Mouse (Mus musculus): Measurements from ENCODE around the gene C1qtnf4. TPM values are rescaled to one million over a fixed set of nuclear protein-coding genes. Genes with fewer than 3 reads are reported as not detected.

Gene C1qtnf4
- total and polyA plus RNA-seq, 3 experiments: not detected

DNA sequence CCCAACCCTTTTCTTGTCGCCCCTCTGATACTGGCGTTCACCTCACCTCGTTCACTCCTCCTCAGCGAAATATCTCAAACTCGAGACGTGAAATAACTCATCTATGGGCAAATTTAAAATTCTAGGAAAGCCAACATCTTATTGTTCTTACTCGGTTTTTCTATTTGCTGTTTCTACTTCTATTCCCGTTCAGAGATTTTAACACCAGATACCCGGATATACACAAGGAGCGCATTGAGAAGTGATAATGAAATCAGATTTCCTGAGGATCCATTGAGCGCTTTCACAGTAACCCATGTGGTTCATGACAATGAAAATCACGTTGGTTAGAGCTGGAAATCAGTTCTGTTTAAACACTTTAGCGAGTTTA, 38.0 kb upstream of the C1qtnf4 start:
- TF ChIP-seq MYC (IDR thresholded peaks at IDR 0.05; ENCODE audit: low read depth, low read length): no peak
- TF ChIP-seq RCOR1 (IDR thresholded peaks at IDR 0.05; ENCODE audit: low read depth, low read length): peak; percentile 42; the same call in 1 of the 2 replicates
- no peak for TF ChIP-seq POLR2A (IDR thresholded peaks at IDR 0.05; ENCODE audit: control insufficient read depth in 1 of 2, insufficient read depth in 1 of 2, low read depth in 1 of 2, low read length in 2 of 2, poor library complexity in 1 of 2)
- TF ChIP-seq GATA1 (IDR thresholded peaks at IDR 0.05; ENCODE audit: low read depth, low read length): peak; percentile 51; the same call in 1 of the 2 replicates
- Histone ChIP-seq H3K9ac (ENCODE audit: control insufficient read depth, low read depth, low read length, poor library complexity, severe bottlenecking) (peak overlapping the region; percentile 86), H3K4me1 (ENCODE audit: control insufficient read depth in 1 of 2, insufficient read depth in 2 of 2, low read length in 2 of 2) (peaks cover 2 to 9% of the 10 kb centered on the region in 2 experiments), H3K9me3 (replicated peaks; ENCODE audit: insufficient read depth, low read length) (no peaks in the 10 kb centered on the region), H3K4me3 (ENCODE audit: control insufficient read depth in 1 of 2, insufficient read depth in 1 of 2, low read depth in 2 of 2, low read length in 2 of 2) (peak overlapping the region; percentile 72 to 89), H3K36me3 (ENCODE audit: control insufficient read depth in 1 of 2, insufficient read depth in 2 of 2, low read length in 2 of 2) (peaks cover 2 to 24% of the 10 kb centered on the region in 2 experiments), H3K79me2 (ENCODE audit: control insufficient read depth, insufficient read depth, low read length, poor library complexity) (peaks cover 14% of the 10 kb centered on the region), H3K27me3 (ENCODE audit: control insufficient read depth in 1 of 2, insufficient read depth in 2 of 2, low read length in 2 of 2) (no peaks in the 10 kb centered on the region), H3K27ac (ENCODE audit: control insufficient read depth, low read depth, low read length) (peak overlapping the region; percentile 66)
- DNase-seq (ENCODE audit: low read depth, low spot score): no peak

DNA sequence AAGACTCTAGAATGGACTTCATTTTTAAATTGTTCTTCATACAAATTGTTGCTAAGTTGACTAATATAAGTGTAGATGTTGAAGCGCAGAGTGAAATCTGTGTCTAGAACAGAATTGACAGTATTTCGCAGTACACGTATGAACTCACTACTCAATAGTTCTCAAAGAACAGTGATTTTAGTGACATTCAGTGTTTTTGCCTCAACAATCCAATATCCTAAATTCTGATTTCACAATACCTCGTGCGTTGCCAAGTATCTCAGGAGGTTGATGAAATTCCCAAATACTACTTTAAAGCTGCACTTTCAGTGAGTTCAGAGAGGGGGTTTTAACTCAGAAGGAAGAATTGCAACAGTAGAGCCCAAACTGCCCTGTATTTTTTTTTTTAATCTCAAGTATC, 37.3 kb upstream of the C1qtnf4 start:
- no peak overlapping the region; a peak in 1 of 4 replicates for H3K4me3 ChIP-seq (ENCODE audit: control insufficient read depth in 1 of 2, insufficient read depth in 1 of 2, low read depth in 2 of 2, low read length in 2 of 2)
- TF ChIP-seq MYC (IDR thresholded peaks at IDR 0.05; ENCODE audit: low read depth, low read length) (no peak), RCOR1 (IDR thresholded peaks at IDR 0.05; ENCODE audit: low read depth, low read length) (no peak), GABPA (IDR thresholded peaks at IDR 0.05; ENCODE audit: low read depth, low read length) (no peak), HCFC1 (IDR thresholded peaks at IDR 0.05; ENCODE audit: low read depth, low read length) (no peak), RAD21 (IDR thresholded peaks at IDR 0.05; ENCODE audit: low read depth, low read length) (no peak), MAFK (IDR thresholded peaks at IDR 0.05; ENCODE audit: borderline replicate concordance, low read depth, low read length) (no peak), USF1 (IDR thresholded peaks at IDR 0.05; ENCODE audit: low read depth, low read length) (no peak), SMC3 (IDR thresholded peaks at IDR 0.05; ENCODE audit: low read depth, low read length) (no peak), ZKSCAN1 (IDR thresholded peaks at IDR 0.05; ENCODE audit: low read depth, low read length) (no peak), ETS1 (IDR thresholded peaks at IDR 0.05; ENCODE audit: low read depth, low read length) (no peak), KAT2A (conservative IDR thresholded peaks at IDR 0.05; ENCODE audit: low read depth, low read length) (no peak), MXI1 (IDR thresholded peaks at IDR 0.05; ENCODE audit: low read depth, low read length) (no peak), EP300 (IDR thresholded peaks at IDR 0.05; ENCODE audit: low read depth in 1 of 2, low read length in 2 of 2) (no peak), TBP (IDR thresholded peaks at IDR 0.05; ENCODE audit: low read depth, low read length) (no peak), ZC3H11A (IDR thresholded peaks at IDR 0.05; ENCODE audit: low read depth, low read length) (no peak), CTCF (IDR thresholded peaks at IDR 0.05 in 2 of 3, conservative IDR thresholded peaks at IDR 0.05 in 1 of 3; ENCODE audit: control insufficient read depth in 1 of 3, insufficient read depth in 1 of 3, low read depth in 2 of 3, low read length in 3 of 3, poor library complexity in 1 of 3, severe bottlenecking in 1 of 3) (no peak)

More for the DNA sequence above, 37.3 kb upstream of the C1qtnf4 start:
- no peak overlapping the region for H3K27ac ChIP-seq (ENCODE audit: control insufficient read depth, low read depth, low read length)
- no peak for DNase-seq (ENCODE audit: low read depth, low spot score)
- no peaks in the 10 kb centered on the region for H3K27me3 ChIP-seq (ENCODE audit: control insufficient read depth in 1 of 2, insufficient read depth in 2 of 2, low read length in 2 of 2)
- peaks cover 2 to 9% of the 10 kb centered on the region in 2 experiments for H3K4me1 ChIP-seq (ENCODE audit: control insufficient read depth in 1 of 2, insufficient read depth in 2 of 2, low read length in 2 of 2)
- peaks cover 2 to 24% of the 10 kb centered on the region in 2 experiments for H3K36me3 ChIP-seq (ENCODE audit: control insufficient read depth in 1 of 2, insufficient read depth in 2 of 2, low read length in 2 of 2)
- peaks cover 14% of the 10 kb centered on the region for H3K79me2 ChIP-seq (ENCODE audit: control insufficient read depth, insufficient read depth, low read length, poor library complexity)
- H3K9me3 ChIP-seq (replicated peaks; ENCODE audit: insufficient read depth, low read length): no peaks in the 10 kb centered on the region
- no peak overlapping the region; the same call in 1 of the 2 replicates for H3K9ac ChIP-seq (ENCODE audit: control insufficient read depth, low read depth, low read length, poor library complexity, severe bottlenecking)

Data from MEL (cell line).